Mouse (Mus musculus) kidney, adult 8-10 months (tissue): Measurements from ENCODE around the gene Cdrt4.
A peak's percentile ranks its signal among the peaks of the same experiment; 100 is the strongest.

Experiments
- DNase-seq, 2 experiments: peaks; one replicate each; pipeline ENCODE4 v3.0.0; 2022

Gene Cdrt4

GRCm38 (mm10) chr11:62997039-62997717 is 46.2 kb downstream of the Cdrt4 start:
- DNase-seq: no peak

- peak in 1 of 2 experiments; percentile 25 for DNase-seq
These were observed 46.8 kb downstream of the Cdrt4 start for GRCm38 (mm10) chr11:62997718-62998281.

GRCm38 (mm10) chr11:63000126-63000525 is 49.1 kb downstream of the Cdrt4 start:
- no peak for DNase-seq

- no peak for DNase-seq
These were observed 53.6 kb downstream of the Cdrt4 start for GRCm38 (mm10) chr11:63004617-63005016.

GRCm38 (mm10) chr11:63007376-63007775 is 56.4 kb downstream of the Cdrt4 start:
- no peak for DNase-seq

- DNase-seq: peak in 1 of 2 experiments; percentile 63
These were observed 57.0 kb downstream of the Cdrt4 start for GRCm38 (mm10) chr11:63008004-63008403.

- DNase-seq: no peak
These were observed 58.8 kb downstream of the Cdrt4 start for GRCm38 (mm10) chr11:63009761-63010160.

GRCm38 (mm10) chr11:63017327-63018082 is 66.5 kb downstream of the Cdrt4 start:
- no peak for DNase-seq

- no peak for DNase-seq
These were observed 67.2 kb downstream of the Cdrt4 start for GRCm38 (mm10) chr11:63018083-63018622.

GRCm38 (mm10) chr11:63020633-63021032 is 69.6 kb downstream of the Cdrt4 start:
- DNase-seq: no peak

- no peak for DNase-seq
These were observed 70.3 kb downstream of the Cdrt4 start for GRCm38 (mm10) chr11:63021141-63021806.

GRCm38 (mm10) chr11:63023461-63023860 is 72.5 kb downstream of the Cdrt4 start:
- DNase-seq: no peak

- DNase-seq: no peak
These were observed 73.1 kb downstream of the Cdrt4 start for GRCm38 (mm10) chr11:63024136-63024535.

- DNase-seq: no peak
These were observed 74.5 kb downstream of the Cdrt4 start for GRCm38 (mm10) chr11:63025476-63025875.

GRCm38 (mm10) chr11:63026651-63027141 is 75.7 kb downstream of the Cdrt4 start:
- no peak for DNase-seq

- DNase-seq: no peak
These were observed 77.1 kb downstream of the Cdrt4 start for GRCm38 (mm10) chr11:63028131-63028530.

GRCm38 (mm10) chr11:63029148-63029714 is 78.2 kb downstream of the Cdrt4 start:
- DNase-seq: no peak

- no peak for DNase-seq
These were observed 78.7 kb downstream of the Cdrt4 start for GRCm38 (mm10) chr11:63029721-63030120.

- no peak for DNase-seq
These were observed 84.6 kb downstream of the Cdrt4 start for GRCm38 (mm10) chr11:63035420-63036211.

GRCm38 (mm10) chr11:63040002-63040661 is 89.1 kb downstream of the Cdrt4 start:
- no peak for DNase-seq
